Mouse (Mus musculus) cortical plate, adult 2 months (tissue): ENCODE data around the gene Gm49320.

Experiments
- CTCF ChIP-seq: fragments of 200-500 bp; IDR thresholded peaks from 2 replicates; pipeline ENCODE4 v1.5.1; 2011; ENCODE audit warnings: mild to moderate bottlenecking, control low read depth, low read length; ENCODE audit not compliant: insufficient read depth; ENCODE audit errors: extremely low read depth
- POLR2A ChIP-seq: fragments of 200-500 bp; IDR thresholded peaks from 2 replicates; pipeline ENCODE4 v1.6.1; 2011; ENCODE audit warnings: mild to moderate bottlenecking, low read length, control low read depth; ENCODE audit not compliant: insufficient read depth; ENCODE audit errors: extremely low read depth

DNA sequence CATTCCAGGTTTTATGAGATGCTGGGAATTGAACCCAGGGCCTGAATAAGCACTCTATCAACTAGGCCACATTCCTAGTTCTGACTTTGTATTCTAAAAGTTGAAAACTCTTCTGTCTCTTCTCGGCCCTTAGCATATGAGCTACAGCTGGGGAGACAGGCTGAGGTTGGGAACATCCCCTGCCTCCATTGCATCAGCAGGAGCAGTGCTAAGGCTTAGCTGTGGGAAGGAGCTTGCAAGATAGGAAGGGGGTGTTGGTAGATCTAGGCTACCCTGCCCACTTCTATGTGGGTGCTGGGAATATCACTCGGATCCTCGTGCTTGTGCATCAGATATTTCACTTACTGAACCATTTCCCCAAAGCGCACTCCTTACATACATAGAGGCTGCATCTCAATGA is 10.7 kb upstream of the Gm49320 start:
- TF ChIP-seq POLR2A (no peak), CTCF (no peak)
